Mouse (Mus musculus) CH12.LX (cell line): ENCODE data around the gene Arhgef11. TPM values are rescaled to one million over a fixed set of nuclear protein-coding genes. Genes with fewer than 3 reads are reported as not detected.

Experiments
- DNase-seq: peaks from one replicate; pipeline ENCODE4 v3.0.0-alpha.2; 2013; ENCODE audit errors: extremely low read depth
- H3K27ac ChIP-seq: 2 replicates; pipeline ENCODE4 v1.5.1; 2012; ENCODE audit warnings: low read depth, mild to moderate bottlenecking, control low read depth, moderate library complexity; ENCODE audit not compliant: insufficient read depth
- H3K27me3 ChIP-seq: replicated peaks from 2 replicates; pipeline ENCODE3; 2012; ENCODE audit warnings: inconsistent platforms
- H3K36me3 ChIP-seq, 2 experiments: replicated peaks in 1 of 2; 2 replicates each; pipeline versions ENCODE3 to v1.6.1; 2012; ENCODE audit warnings: inconsistent platforms in 1 of 2, low read length in 1 of 2, mild to moderate bottlenecking in 1 of 2, mixed read lengths in 1 of 2, moderate library complexity in 1 of 2; ENCODE audit not compliant: control insufficient read depth in 1 of 2, insufficient read depth in 1 of 2
- H3K4me1 ChIP-seq, 2 experiments: 2 replicates each; pipeline ENCODE4 v1.6.1; 2012; ENCODE audit warnings: inconsistent platforms in 1 of 2, moderate library complexity in 1 of 2; ENCODE audit not compliant: insufficient read depth in 2 of 2, control insufficient read depth in 1 of 2
- H3K4me2 ChIP-seq: 2 replicates; pipeline ENCODE4 v1.6.1; 2012; ENCODE audit warnings: low read depth, mild to moderate bottlenecking, control low read depth; ENCODE audit not compliant: poor library complexity, insufficient read depth, severe bottlenecking
- H3K4me3 ChIP-seq, 3 experiments: fragments of 150-350 bp in 1 of 3; sonication (generic) in 1 of 3; replicated peaks in 1 of 3; 2 replicates each; pipeline versions ENCODE3 to v1.5.1; 2011 to 2012; ENCODE audit warnings: low read depth in 2 of 3, low read length in 2 of 3, mild to moderate bottlenecking in 2 of 3, moderate library complexity in 2 of 3, control low read depth in 1 of 3, improper control_type of control experiment in 1 of 3, inconsistent platforms in 1 of 3, mixed read lengths in 1 of 3; ENCODE audit not compliant: poor library complexity in 1 of 3
- H3K79me2 ChIP-seq: replicated peaks from 2 replicates; pipeline ENCODE4 v1.6.1; 2012; ENCODE audit warnings: mild to moderate bottlenecking, moderate library complexity; ENCODE audit not compliant: control insufficient read depth, poor library complexity, insufficient read depth, severe bottlenecking; ENCODE audit errors: extremely low read depth
- H3K9ac ChIP-seq: 2 replicates; pipeline ENCODE4 v1.6.1; 2012; ENCODE audit warnings: low read depth, mild to moderate bottlenecking, control low read depth, moderate library complexity; ENCODE audit not compliant: insufficient read depth
- H3K9me3 ChIP-seq: replicated peaks from 2 replicates; pipeline ENCODE3; 2012; ENCODE audit warnings: low read length, inconsistent platforms, mixed read lengths
- BHLHE40 ChIP-seq: IDR thresholded peaks from 2 replicates; pipeline ENCODE4 v1.6.1; 2011; ENCODE audit warnings: mild to moderate bottlenecking, low read depth, low read length, improper control_type of control experiment
- CHD1 ChIP-seq: IDR thresholded peaks from 2 replicates; pipeline ENCODE4 v1.6.1; 2012; ENCODE audit warnings: low read depth, low read length, improper control_type of control experiment, inconsistent platforms
- CTCF ChIP-seq, 2 experiments: IDR thresholded peaks in 1 of 2; conservative IDR thresholded peaks in 1 of 2; 2 replicates each; pipeline ENCODE4 v1.5.1; 2011 to 2012; ENCODE audit warnings: low read depth in 2 of 2, low read length in 2 of 2, improper control_type of control experiment in 1 of 2, inconsistent platforms in 1 of 2, mild to moderate bottlenecking in 1 of 2, moderate library complexity in 1 of 2
- E2F4 ChIP-seq: IDR thresholded peaks from 2 replicates; pipeline ENCODE4 v1.6.1; 2011; ENCODE audit warnings: low read depth, low read length, improper control_type of control experiment; ENCODE audit not compliant: insufficient replicate concordance
- JUND ChIP-seq: conservative IDR thresholded peaks from 2 replicates; pipeline ENCODE4 v1.6.1; 2011; ENCODE audit warnings: low read depth, low read length, improper control_type of control experiment
- MAFK ChIP-seq: IDR thresholded peaks from 2 replicates; pipeline ENCODE4 v1.6.1; 2011; ENCODE audit warnings: low read length, improper control_type of control experiment; ENCODE audit not compliant: insufficient replicate concordance
- MAX ChIP-seq: IDR thresholded peaks from 2 replicates; pipeline ENCODE4 v1.6.1; 2011; ENCODE audit warnings: low read length, improper control_type of control experiment
- MYC ChIP-seq: IDR thresholded peaks from 2 replicates; pipeline ENCODE4 v1.6.1; 2011; ENCODE audit warnings: low read depth, mild to moderate bottlenecking, improper control_type of control experiment, low read length
- NRF1 ChIP-seq: IDR thresholded peaks from 2 replicates; pipeline ENCODE4 v1.6.1; 2014; ENCODE audit warnings: low read depth, mild to moderate bottlenecking, inconsistent platforms, low read length, improper control_type of control experiment, moderate library complexity
- PAX5 ChIP-seq: IDR thresholded peaks from 2 replicates; pipeline ENCODE4 v1.6.1; 2012; ENCODE audit warnings: low read length, inconsistent platforms, mixed read lengths
- POLR2A ChIP-seq: IDR thresholded peaks from 2 replicates; pipeline ENCODE4 v1.6.1; 2011; ENCODE audit warnings: low read depth, mild to moderate bottlenecking, improper control_type of control experiment, low read length
- POLR2AphosphoS2 ChIP-seq: IDR thresholded peaks from 2 replicates; pipeline ENCODE4 v1.6.1; 2011; ENCODE audit warnings: low read depth, low read length, improper control_type of control experiment
- RAD21 ChIP-seq: IDR thresholded peaks from 2 replicates; pipeline ENCODE4 v1.6.1; 2011; ENCODE audit warnings: low read depth, mild to moderate bottlenecking, low read length, improper control_type of control experiment, moderate library complexity
- RCOR1 ChIP-seq: conservative IDR thresholded peaks from 2 replicates; pipeline ENCODE4 v1.6.1; 2012; ENCODE audit warnings: low read depth, mild to moderate bottlenecking, inconsistent platforms, low read length, improper control_type of control experiment
- SMC3 ChIP-seq: IDR thresholded peaks from 2 replicates; pipeline ENCODE4 v1.6.1; 2011; ENCODE audit warnings: low read depth, low read length, improper control_type of control experiment
- TBP ChIP-seq: conservative IDR thresholded peaks from 2 replicates; pipeline ENCODE4 v1.6.1; 2011; ENCODE audit warnings: low read depth, low read length, improper control_type of control experiment
- TCF12 ChIP-seq: IDR thresholded peaks from 2 replicates; pipeline ENCODE4 v1.6.1; 2014; ENCODE audit warnings: low read depth, mild to moderate bottlenecking, inconsistent platforms, low read length, improper control_type of control experiment
- UBTF ChIP-seq: IDR thresholded peaks from 2 replicates; pipeline ENCODE4 v1.6.1; 2012; ENCODE audit warnings: low read depth, mild to moderate bottlenecking, inconsistent platforms, low read length, improper control_type of control experiment, moderate library complexity
- USF1 ChIP-seq: IDR thresholded peaks from 2 replicates; pipeline ENCODE4 v1.6.1; 2014; ENCODE audit warnings: low read depth, mild to moderate bottlenecking, inconsistent platforms, low read length, improper control_type of control experiment
- USF2 ChIP-seq: conservative IDR thresholded peaks from 2 replicates; pipeline ENCODE4 v1.6.1; 2011; ENCODE audit warnings: low read depth, low read length, improper control_type of control experiment
- ZMIZ1 ChIP-seq: IDR thresholded peaks from 2 replicates; pipeline ENCODE4 v1.6.1; 2012; ENCODE audit warnings: low read depth, mild to moderate bottlenecking, inconsistent platforms, low read length, improper control_type of control experiment
- ZNF384 ChIP-seq: IDR thresholded peaks from 2 replicates; pipeline ENCODE4 v1.6.1; 2012; ENCODE audit warnings: low read depth, low read length, improper control_type of control experiment, inconsistent platforms
- dilution Hi-C: fragments of 300-500 bp; cut with MboI; formaldehyde crosslinking; loops from 2 replicates; pipeline ENCODE4 v1.14.3; 2020; ENCODE audit warnings: low sequenced_read_pairs; ENCODE audit not compliant: extremely low pct_unique_long_range_greater_than_20kb, extremely low pct_ligation_motif_present
- in situ Hi-C: fragments of 300-500 bp; cut with MboI; formaldehyde crosslinking; loops from 3 replicates; pipeline ENCODE4 v1.14.3; 2019; ENCODE audit warnings: low sequenced_read_pairs, low pct_ligation_motif_present, low pct_unique_long_range_greater_than_20kb, mixed read lengths
- polyA plus RNA-seq: library from polyadenylated mRNA; unstranded; fragments of >175 nt; gene quantifications from 2 replicates; pipeline ENCODE4 v1.2.1, GENCODE M21; 2012; ENCODE audit warnings: low read depth; ENCODE audit not compliant: insufficient read length
- total RNA-seq, 2 experiments: library from RNA; depleted of rRNA; stranded (reverse); fragments of 300-350 nt in 1 of 2; fragments of >200 nt in 1 of 2; gene quantifications; 2 replicates each; pipeline ENCODE4 v1.2.3; 2012 to 2014

Gene Arhgef11
- total and polyA plus RNA-seq, 3 experiments, result 5.6 to 11.7 (median 8.7) TPM

DNA sequence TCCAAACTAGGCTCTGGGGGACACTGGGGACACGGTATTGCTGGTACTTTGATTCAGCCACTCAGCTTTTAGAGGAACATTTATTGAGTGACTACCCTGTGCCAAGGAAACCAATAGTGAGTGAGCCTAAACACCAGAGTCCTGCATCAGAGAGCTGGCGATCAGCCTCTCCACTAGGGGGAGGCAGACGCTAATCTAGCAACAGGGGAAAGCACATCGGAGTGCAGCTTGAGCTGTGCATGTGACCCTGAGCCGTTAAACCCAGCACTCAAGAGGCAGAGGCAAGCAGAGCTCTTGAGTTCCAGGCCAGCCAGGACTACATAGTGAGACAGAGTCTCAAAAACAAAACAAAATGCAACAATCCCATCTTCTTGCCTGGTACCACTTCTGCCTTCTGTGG lies 131.7 kb downstream of the Arhgef11 start:
- no peaks in the 10 kb centered on the region for H3K9me3 ChIP-seq
- no peak overlapping the region for H3K27ac ChIP-seq
- peaks cover 53% of the 10 kb centered on the region for H3K27me3 ChIP-seq
- H3K4me3 ChIP-seq, result no peak overlapping the region
- peaks cover 0 to 6% of the 10 kb centered on the region in 2 experiments; a peak in 2 of 4 replicates for H3K4me1 ChIP-seq
- dilution Hi-C loops, result no loop called here
- H3K79me2 ChIP-seq, result no peaks in the 10 kb centered on the region
- no peaks in the 10 kb centered on the region for H3K36me3 ChIP-seq
- TF ChIP-seq USF1, result peak; percentile 50
- no peak for TF ChIP-seq RCOR1
- TF ChIP-seq RAD21, result peak; percentile 84
- peak; percentile 76 to 90 for TF ChIP-seq CTCF (conservative IDR thresholded peaks at IDR 0.05 in 1 of 2, IDR thresholded peaks at IDR 0.05 in 1 of 2; ENCODE audit: low read depth in 2 of 2, low read length in 2 of 2)
- TF ChIP-seq UBTF, result no peak
- TF ChIP-seq SMC3, result peak; percentile 70
- no peak for TF ChIP-seq MAFK
- TF ChIP-seq BHLHE40, result peak; percentile 33; the same call in 1 of the 2 replicates
- DNase-seq, result peak; percentile 76
- no peak overlapping the region for H3K9ac ChIP-seq
- in situ Hi-C loops, result no loop called here
- H3K4me2 ChIP-seq, result no peak overlapping the region

DNA sequence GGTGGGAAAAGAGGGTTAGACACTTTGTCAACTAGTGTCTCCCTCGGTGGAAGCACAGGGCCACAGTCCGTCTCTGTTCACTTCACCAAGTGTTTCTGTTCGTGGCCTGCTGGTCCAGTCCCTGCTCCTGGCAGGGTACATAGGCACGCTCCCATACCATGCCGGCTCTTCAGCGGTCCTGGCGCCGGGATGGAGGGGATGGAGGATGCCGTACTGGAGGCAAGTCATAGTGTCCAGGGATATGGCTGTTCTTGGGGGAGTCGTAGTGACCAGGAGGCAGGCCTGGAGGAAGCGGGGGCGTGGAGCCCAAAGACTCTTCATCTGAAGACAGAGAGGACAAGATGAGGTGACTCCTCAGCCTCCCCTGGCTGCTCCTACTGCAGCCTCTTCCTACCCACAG lies 132.6 kb downstream of the Arhgef11 start:
- dilution Hi-C loops, result no loop called here
- peaks cover 0 to 4% of the 10 kb centered on the region in 2 experiments; a peak in 1 of 4 replicates for H3K4me1 ChIP-seq
- no peaks in the 10 kb centered on the region for H3K36me3 ChIP-seq

DNA sequence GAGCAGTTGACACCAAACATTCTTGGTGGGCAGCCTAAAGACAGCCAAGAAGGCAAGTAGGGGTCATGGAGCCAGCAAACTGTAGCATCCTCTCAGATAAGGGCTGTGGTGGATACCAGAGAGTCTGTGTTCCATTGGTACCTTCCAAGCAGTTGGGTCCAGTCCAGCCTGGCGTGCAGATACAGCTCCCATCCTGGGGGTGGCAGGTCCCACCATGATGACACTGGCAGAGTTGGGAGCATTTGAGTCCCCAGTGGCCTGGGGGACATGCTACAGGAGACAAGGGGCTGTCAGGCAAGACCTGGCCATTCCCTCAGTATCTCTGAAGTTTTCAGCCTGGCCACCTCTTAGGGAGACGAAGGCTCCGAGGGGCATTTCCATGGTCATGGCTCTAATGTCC lies 135.2 kb downstream of the Arhgef11 start:
- Histone ChIP-seq H3K4me3 (no peak overlapping the region), H3K9me3 (no peaks in the 10 kb centered on the region), H3K36me3 (no peaks in the 10 kb centered on the region), H3K4me2 (no peak overlapping the region), H3K9ac (no peak overlapping the region), H3K4me1 (peaks cover 2 to 6% of the 10 kb centered on the region in 2 experiments; a peak in 1 of 4 replicates), H3K27me3 (peaks cover 74% of the 10 kb centered on the region), H3K79me2 (no peaks in the 10 kb centered on the region), H3K27ac (no peak overlapping the region)
- dilution Hi-C loops (no loop called here), in situ Hi-C loops (no loop called here)
- TF ChIP-seq PAX5 (no peak), JUND (no peak), CHD1 (no peak), CTCF (conservative IDR thresholded peaks at IDR 0.05 in 1 of 2, IDR thresholded peaks at IDR 0.05 in 1 of 2; ENCODE audit: low read depth in 2 of 2, low read length in 2 of 2) (no peak), NRF1 (no peak)
- no peak for DNase-seq

More for the DNA sequence above, 132.6 kb downstream of the Arhgef11 start:
- H3K79me2 ChIP-seq, result no peaks in the 10 kb centered on the region
- H3K27ac ChIP-seq, result no peak overlapping the region
- H3K9ac ChIP-seq, result no peak overlapping the region
- in situ Hi-C loops, result no loop called here
- H3K4me2 ChIP-seq, result no peak overlapping the region
- TF ChIP-seq USF2 (no peak), POLR2A (no peak), MYC (no peak), E2F4 (no peak), TCF12 (no peak), USF1 (no peak), TBP (no peak), CTCF (conservative IDR thresholded peaks at IDR 0.05 in 1 of 2, IDR thresholded peaks at IDR 0.05 in 1 of 2; ENCODE audit: low read depth in 2 of 2, low read length in 2 of 2) (no peak), MAFK (no peak), RCOR1 (no peak), ZMIZ1 (no peak), POLR2AphosphoS2 (no peak), ZNF384 (no peak), PAX5 (no peak), MAX (no peak), RAD21 (no peak)
- no peak overlapping the region for H3K4me3 ChIP-seq
- H3K27me3 ChIP-seq, result peaks cover 63% of the 10 kb centered on the region
- DNase-seq, result no peak
- H3K9me3 ChIP-seq, result no peaks in the 10 kb centered on the region
